Mouse (Mus musculus) limb, embryonic 14.5 days (tissue): ENCODE results near the gene Parp11. TPM values are rescaled to one million over a fixed set of nuclear protein-coding genes. Genes with fewer than 3 reads are reported as not detected.

Experiments used
- ATAC-seq: fragments of 200-750 bp; cut with Nextera tagmentation; 2 replicates; pipeline ENCODE4 v1.8.0; 2017; ENCODE audit warnings: low read depth, moderate number of reproducible peaks, moderate TSS enrichment; ENCODE audit not compliant: low FRiP score
- DNase-seq: peaks from one replicate; pipeline ENCODE4 v3.0.0-alpha.2; 2015; ENCODE audit warnings: low spot score
- H3K27ac ChIP-seq: fragments of 300-500 bp; sonication (generic); replicated peaks from 2 replicates; pipeline ENCODE4 v1.5.1; 2014; ENCODE audit warnings: low read depth, mild to moderate bottlenecking, low read length, moderate library complexity, mixed read lengths
- H3K27me3 ChIP-seq: fragments of 300-500 bp; sonication (generic); 2 replicates; pipeline ENCODE4 v1.6.1; 2014; ENCODE audit warnings: low read length, mixed read lengths; ENCODE audit not compliant: control insufficient read depth, insufficient read depth
- H3K36me3 ChIP-seq: fragments of 300-500 bp; sonication (generic); 2 replicates; pipeline ENCODE4 v1.6.1; 2014; ENCODE audit warnings: mild to moderate bottlenecking, low read length, moderate library complexity, mixed read lengths; ENCODE audit not compliant: control insufficient read depth, insufficient read depth
- H3K4me1 ChIP-seq: fragments of 300-500 bp; sonication (generic); 2 replicates; pipeline ENCODE4 v1.6.1; 2014; ENCODE audit warnings: antibody characterized with exemption, low read length, mixed read lengths; ENCODE audit not compliant: control insufficient read depth, insufficient read depth
- H3K4me2 ChIP-seq: fragments of 300-500 bp; sonication (generic); replicated peaks from 2 replicates; pipeline ENCODE4 v1.6.1; 2014; ENCODE audit warnings: low read depth, mild to moderate bottlenecking, low read length, moderate library complexity; ENCODE audit not compliant: severe bottlenecking
- H3K4me3 ChIP-seq: fragments of 300-500 bp; sonication (generic); replicated peaks from 2 replicates; pipeline ENCODE4 v1.5.1; 2014; ENCODE audit warnings: low read length
- H3K9ac ChIP-seq: fragments of 300-500 bp; sonication (generic); 2 replicates; pipeline ENCODE4 v1.6.1; 2014; ENCODE audit warnings: mild to moderate bottlenecking, low read depth, low read length, moderate library complexity; ENCODE audit not compliant: severe bottlenecking
- H3K9me3 ChIP-seq: fragments of 300-500 bp; sonication (generic); 2 replicates; pipeline ENCODE4 v1.6.1; 2016; ENCODE audit warnings: low read length; ENCODE audit not compliant: control insufficient read depth
- POLR2A ChIP-seq: fragments of 200-500 bp; IDR thresholded peaks from 2 replicates; pipeline ENCODE4 v1.8.0; 2012; ENCODE audit warnings: inconsistent platforms, mild to moderate bottlenecking, moderate library complexity, borderline replicate concordance; ENCODE audit not compliant: insufficient read depth, insufficient read length; ENCODE audit errors: extremely low read depth
- WGBS: fragments of 180-500 bp; shearing (Covaris S2); extraction: QIAGEN DNeasy Blood & Tissue Kit; methylation state at CpG from one replicate; pipeline ENCODE4 v1.1.7; 2014; 5-methylcytosine and 5-hydroxymethylcytosine counted together
- polyA plus RNA-seq, 2 experiments: library from polyadenylated mRNA; depleted of rRNA in 1 of 2; stranded (reverse) in 1 of 2; unstranded in 1 of 2; fragments of >200 nt; fragmentation: Nextera tagmentation in 1 of 2; extraction: Ambion mirVana in 1 of 2; gene quantifications; 2 replicates each; pipeline versions ENCODE4 v1.2.1 to v1.2.3; 2012 to 2014

The Parp11 gene
- polyA plus RNA-seq (2012; rRNA removed): 27.3 and 27.8 TPM in 2 replicates
- 25.4 and 30.7 TPM in 2 replicates for polyA plus RNA-seq (2014; fragmentation: Nextera tagmentation; extraction: Ambion mirVana)

DNA sequence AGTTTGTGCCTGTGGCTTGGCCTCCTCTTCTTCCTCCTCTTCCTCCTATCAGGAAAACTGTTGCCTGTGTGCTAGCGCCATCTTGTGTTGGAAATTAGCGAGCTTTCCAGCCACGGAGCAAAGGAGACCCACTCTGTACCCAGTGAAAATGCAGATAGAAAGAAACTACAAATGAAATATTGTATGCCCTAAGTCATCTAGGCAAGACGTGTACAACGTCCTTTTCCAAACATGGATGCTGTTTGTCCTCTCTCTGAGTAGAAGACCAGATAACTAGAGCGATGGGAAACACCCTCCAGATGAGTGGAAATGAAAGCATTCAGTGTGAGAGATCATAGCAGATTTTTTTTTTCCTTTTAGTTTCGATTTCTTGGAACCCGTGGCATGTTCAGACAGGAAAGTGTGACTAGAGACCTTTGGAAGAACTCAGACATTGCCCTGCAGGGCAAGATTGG, at the start of gene Parp11:
TSS of gene Parp11 (plus strand) at position 405 of the 455 bp plus-strand sequence.
- WGBS: 21% methylated on average over 8 of the region's 8 CpGs
- ATAC-seq: no peak

DNA sequence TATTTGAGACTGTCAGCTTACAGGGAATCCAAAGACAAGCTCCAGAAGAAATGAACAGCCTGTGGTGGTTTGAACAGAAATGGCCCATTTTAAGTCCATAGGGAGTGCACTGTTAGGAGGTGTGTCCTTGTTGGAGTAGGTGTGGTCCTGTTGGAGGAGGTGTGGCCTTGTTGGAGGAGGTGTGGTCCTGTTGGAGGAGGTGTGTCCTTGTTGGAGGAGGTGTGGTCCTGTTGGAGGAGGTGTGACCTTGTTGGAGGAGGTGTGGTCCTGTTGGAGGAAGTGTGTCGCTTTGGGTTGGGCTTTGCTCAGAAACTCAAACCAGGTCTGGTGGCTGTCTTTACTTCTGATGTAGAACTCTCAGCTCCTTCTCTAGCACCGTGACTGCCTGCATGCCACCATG, 48.6 kb upstream of the Parp11 start:
- Histone ChIP-seq H3K4me3 (no peak overlapping the region), H3K36me3 (no peaks in the 10 kb centered on the region), H3K4me1 (no peaks in the 10 kb centered on the region), H3K9ac (no peak overlapping the region), H3K27ac (no peak overlapping the region), H3K27me3 (no peaks in the 10 kb centered on the region), H3K9me3 (no peaks in the 10 kb centered on the region), H3K4me2 (no peak overlapping the region)
- DNase-seq (no peak), ATAC-seq (no peak)
- TF ChIP-seq POLR2A: no peak
- WGBS: 36% methylated on average over 2 of the region's 2 CpGs

More for the DNA sequence above, at the start of gene Parp11:
- Histone ChIP-seq H3K4me3 (0 out of 2 replicates have a peak within 1 kb of the TSS, but pooled peaks have one; percentile 11), H3K9me3 (no peaks in the 10 kb centered on the region), H3K27me3 (0 out of 2 replicates have a peak, but pooled peaks cover 4% of the 10 kb centered on the region), H3K4me2 (0 out of 2 replicates have a peak within 1 kb of the TSS, but pooled peaks have one; percentile 19), H3K36me3 (no peaks in the 10 kb centered on the region), H3K27ac (no peak within 1 kb of the TSS), H3K4me1 (no peaks in the 10 kb centered on the region), H3K9ac (peak within 1 kb of the TSS; percentile 48)
- TF ChIP-seq POLR2A: no peak
- peak; percentile 31 for DNase-seq

DNA sequence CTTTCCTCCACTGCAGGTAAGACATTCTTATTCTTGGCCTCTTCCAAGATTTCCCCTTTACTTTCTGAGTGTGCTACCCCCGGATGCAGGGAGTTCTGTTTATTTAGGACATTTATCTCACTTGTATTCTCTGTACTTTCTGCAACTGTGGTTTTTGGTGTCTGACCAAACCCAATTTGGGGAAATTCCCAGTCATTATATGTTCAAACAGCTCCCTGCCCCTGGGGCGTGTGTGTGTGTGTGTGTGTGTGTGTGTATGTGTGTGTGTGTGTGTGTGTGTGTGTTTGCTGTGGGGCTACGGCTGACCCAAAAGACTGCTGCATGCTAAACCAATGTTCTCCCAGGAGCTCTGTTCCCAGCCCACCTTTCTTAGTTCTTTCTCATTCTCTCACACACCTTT, 45.2 kb upstream of the Parp11 start:
- Histone ChIP-seq H3K36me3 (no peaks in the 10 kb centered on the region), H3K9me3 (no peaks in the 10 kb centered on the region), H3K4me3 (no peak overlapping the region), H3K4me2 (no peak overlapping the region), H3K4me1 (peaks cover 15% of the 10 kb centered on the region), H3K9ac (no peak overlapping the region), H3K27me3 (no peaks in the 10 kb centered on the region), H3K27ac (no peak overlapping the region)
- 64% methylated on average over 3 of the region's 3 CpGs for WGBS
- DNase-seq (no peak), ATAC-seq (no peak)
- no peak for TF ChIP-seq POLR2A

GRCm38 (mm10) chr6:127404070-127404810, 42.4 kb upstream of the Parp11 start:
- H3K4me1 ChIP-seq: peaks cover 18% of the 10 kb centered on the region
- no peak overlapping the region; the same call in 1 of the 2 replicates for H3K4me2 ChIP-seq
- 15% methylated on average over 13 of the region's 13 CpGs for WGBS
- no peaks in the 10 kb centered on the region for H3K9me3 ChIP-seq
- H3K27ac ChIP-seq: peak overlapping the region; percentile 67
- H3K27me3 ChIP-seq: no peaks in the 10 kb centered on the region
- no peak for TF ChIP-seq POLR2A
- DNase-seq (peak; percentile 86), ATAC-seq (peak; percentile 84)
- no peak overlapping the region for H3K4me3 ChIP-seq
- no peaks in the 10 kb centered on the region for H3K36me3 ChIP-seq
- H3K9ac ChIP-seq: no peak overlapping the region

- H3K4me1 ChIP-seq: peaks cover 18% of the 10 kb centered on the region
- DNase-seq (no peak), ATAC-seq (no peak)
- H3K36me3 ChIP-seq: no peaks in the 10 kb centered on the region
- no peaks in the 10 kb centered on the region for H3K9me3 ChIP-seq
- no peaks in the 10 kb centered on the region for H3K27me3 ChIP-seq
- H3K4me2 ChIP-seq: no peak overlapping the region
- WGBS: 79% methylated on average over 7 of the region's 7 CpGs
- TF ChIP-seq POLR2A: no peak
- H3K27ac ChIP-seq: no peak overlapping the region
- H3K9ac ChIP-seq: no peak overlapping the region
- H3K4me3 ChIP-seq: no peak overlapping the region
These were observed 41.0 kb upstream of the Parp11 start for GRCm38 (mm10) chr6:127405682-127406081.
